Mouse (Mus musculus): ENCODE measurements at regions not wholly inside any gene's neighbourhood (a gene's known extent, or its start where the extent isn't known, plus 50 kb on each side); places are given as distances from the start of the nearest gene placed in this dataset.
A peak's percentile ranks its signal among the peaks of the same experiment; 100 is the strongest.
"Not testable (repeated sequence)": the region's sequence is repeated elsewhere in the genome, so short reads cannot be mapped to it uniquely, and the experiment has no call there.

- ATAC-seq (ENCODE audit: low TSS enrichment) = no peak
These were observed 1102.4 kb upstream of the Ghitm start for GRCm38 (mm10) chr14:38237471-38237870.

- no peak for ATAC-seq (ENCODE audit: low TSS enrichment)
These were observed 1073.5 kb upstream of the Ghitm start for GRCm38 (mm10) chr14:38208591-38208990.

- no peak for ATAC-seq (ENCODE audit: low TSS enrichment)
These were observed 1056.7 kb upstream of the Ghitm start for GRCm38 (mm10) chr14:38191771-38192170.

GRCm38 (mm10) chr14:38185606-38186005 lies 1050.5 kb upstream of the Ghitm start:
- ATAC-seq (ENCODE audit: low TSS enrichment) = not testable (repeated sequence)

GRCm38 (mm10) chr14:38152843-38153242 lies 1017.8 kb upstream of the Ghitm start:
- peak; percentile 85 for ATAC-seq (ENCODE audit: low TSS enrichment)

GRCm38 (mm10) chr14:38130719-38131118 lies 995.6 kb upstream of the Ghitm start:
- no peak for ATAC-seq (ENCODE audit: low TSS enrichment)

Data from frontal cortex, adult (tissue).